Comparison of ENCODE assay signal across 14 mouse cellular contexts in genomic region chr13:51479826-51480225, GRCm38 (mm10).
DNase-seq lines count a peak whose midpoint lies in the region; ATAC-seq and TF ChIP-seq lines count a peak whose summit lies in the region.
"Had no signal": no experiment of that assay in that cellular context is flagged by ENCODE, and none has a peak within 500 bp of the region (broad histone marks: within the 10 kb centered on the region; RNA-seq: fewer than 3 reads in every experiment).

No protein-coding gene starts in this region.

- no peak overlapping the region for H3K4me3 ChIP-seq in kidney, embryonic 16.5 days (ENCODE audit: low read length)
- no peak overlapping the region for H3K4me3 ChIP-seq in hindbrain, embryonic 10.5 days
- no peak overlapping the region for H3K4me3 ChIP-seq in midbrain, embryonic 11.5 days (ENCODE audit: low read depth, low read length)
- no peak overlapping the region for H3K4me3 ChIP-seq in heart, adult 2 months
- H3K4me3 ChIP-seq: layer of hippocampus, adult 2 months; limb, embryonic 15.5 days; myocyte had no signal

- no peaks in the 10 kb centered on the region for H3K4me1 ChIP-seq in kidney, embryonic 16.5 days (ENCODE audit: insufficient read depth, low read length)
- H3K4me1 ChIP-seq in hindbrain, embryonic 10.5 days (replicated peaks) = no peaks in the 10 kb centered on the region
- H3K4me1 ChIP-seq in midbrain, embryonic 11.5 days (ENCODE audit: control insufficient read depth, insufficient read depth, low read length) = no peaks in the 10 kb centered on the region
- H3K4me1 ChIP-seq in heart, adult 2 months (ENCODE audit: control insufficient read depth, insufficient read depth, low read length) = no peaks in the 10 kb centered on the region
- H3K4me1 ChIP-seq: limb, embryonic 15.5 days had no signal

- no peak for ATAC-seq in kidney, embryonic 16.5 days (ENCODE audit: low FRiP score, low TSS enrichment)
- no peak for ATAC-seq in midbrain, embryonic 11.5 days (ENCODE audit: low FRiP score)

- no peaks in the 10 kb centered on the region for H3K27me3 ChIP-seq in kidney, embryonic 16.5 days (ENCODE audit: insufficient read depth, low read length)
- H3K27me3 ChIP-seq in hindbrain, embryonic 10.5 days (ENCODE audit: insufficient read depth, poor library complexity, severe bottlenecking) = no peaks in the 10 kb centered on the region
- H3K27me3 ChIP-seq in midbrain, embryonic 11.5 days (ENCODE audit: control insufficient read depth, insufficient read depth, low read length) = no peaks in the 10 kb centered on the region
- H3K27me3 ChIP-seq in heart, adult 2 months (ENCODE audit: control insufficient read depth, insufficient read depth, low read length) = peaks cover 1% of the 10 kb centered on the region; the same call in 1 of the 2 replicates
- H3K27me3 ChIP-seq: limb, embryonic 15.5 days had no signal

- TF ChIP-seq POLR2A in heart, adult 2 months (IDR thresholded peaks at IDR 0.05; ENCODE audit: insufficient read depth, low read depth, low read length) = no peak

- 66% methylated on average over 11 of the region's 11 CpGs for WGBS in kidney, embryonic 16.5 days
- 89% methylated on average over 11 of the region's 11 CpGs for WGBS in hindbrain, embryonic 10.5 days
- 89% methylated on average over 11 of the region's 11 CpGs for WGBS in midbrain, embryonic 11.5 days
- WGBS in heart, adult 2 months = 77% methylated on average over 11 of the region's 11 CpGs

- no peak for TF ChIP-seq EP300 in heart, adult 2 months (IDR thresholded peaks at IDR 0.05; ENCODE audit: insufficient read depth, low read depth, low read length)

- peak; percentile 67 for DNase-seq in kidney, adult 11 months
- DNase-seq in urinary bladder, postnatal 14 days (ENCODE audit: low spot score) = peak; percentile 4
- no peak for DNase-seq in urinary bladder, postnatal 10 days (ENCODE audit: low spot score)
- DNase-seq in cerebellum, postnatal 10 days = peak; percentile 80 to 86
- DNase-seq in hindbrain, embryonic 10.5 days (ENCODE audit: low spot score) = no peak
- no peak for DNase-seq in midbrain, embryonic 11.5 days (ENCODE audit: low spot score, missing footprints)
- DNase-seq in heart, adult 2 months = no peak
- DNase-seq: heart, postnatal 36 days; lung, postnatal 36 days; retina, postnatal 1 day had no signal

- no peak overlapping the region for H3K9ac ChIP-seq in kidney, embryonic 16.5 days (replicated peaks; ENCODE audit: low read length)
- no peak overlapping the region for H3K9ac ChIP-seq in midbrain, embryonic 11.5 days (ENCODE audit: low read length)
- no peak overlapping the region for H3K9ac ChIP-seq in heart, adult 2 months (ENCODE audit: low read depth, low read length)
- H3K9ac ChIP-seq: limb, embryonic 15.5 days had no signal

- H3K9me3 ChIP-seq in kidney, embryonic 16.5 days (ENCODE audit: low read length) = no peaks in the 10 kb centered on the region
- no peaks in the 10 kb centered on the region for H3K9me3 ChIP-seq in hindbrain, embryonic 10.5 days
- no peaks in the 10 kb centered on the region for H3K9me3 ChIP-seq in midbrain, embryonic 11.5 days (ENCODE audit: control insufficient read depth, low read length)
- H3K9me3 ChIP-seq: limb, embryonic 15.5 days had no signal

- intact Hi-C loops in heart, adult 2 months (cut with DNase I) = no loop called here

- no peak overlapping the region for H3K27ac ChIP-seq in kidney, embryonic 16.5 days (ENCODE audit: low read length)
- H3K27ac ChIP-seq in hindbrain, embryonic 10.5 days = no peak overlapping the region
- H3K27ac ChIP-seq in midbrain, embryonic 11.5 days (ENCODE audit: low read depth, low read length) = no peak overlapping the region
- H3K27ac ChIP-seq in heart, adult 2 months = no peak overlapping the region
- H3K27ac ChIP-seq: layer of hippocampus, adult 2 months; limb, embryonic 15.5 days had no signal

- no peaks in the 10 kb centered on the region for H3K79me2 ChIP-seq in heart, adult 2 months (replicated peaks; ENCODE audit: control insufficient read depth, insufficient read depth, low read length)

- H3K4me2 ChIP-seq in kidney, embryonic 16.5 days (replicated peaks; ENCODE audit: low read depth, low read length) = no peak overlapping the region
- no peak overlapping the region for H3K4me2 ChIP-seq in midbrain, embryonic 11.5 days
- H3K4me2 ChIP-seq: limb, embryonic 15.5 days had no signal

- no peaks in the 10 kb centered on the region for H3K36me3 ChIP-seq in kidney, embryonic 16.5 days (ENCODE audit: insufficient read depth, low read length)
- no peaks in the 10 kb centered on the region for H3K36me3 ChIP-seq in hindbrain, embryonic 10.5 days
- H3K36me3 ChIP-seq in midbrain, embryonic 11.5 days (ENCODE audit: control insufficient read depth, insufficient read depth, low read length) = no peaks in the 10 kb centered on the region
- no peaks in the 10 kb centered on the region for H3K36me3 ChIP-seq in heart, adult 2 months (ENCODE audit: control insufficient read depth, insufficient read depth, low read length)
- H3K36me3 ChIP-seq: limb, embryonic 15.5 days had no signal

- TF ChIP-seq CTCF in heart, adult 2 months (IDR thresholded peaks at IDR 0.05) = no peak

Comparison
In these comparisons a context has a peak if more than half of its experiments do, and no peak if none do; other contexts are left out.
1. DNase-seq: peak in kidney, adult 11 months (single experiment), urinary bladder, postnatal 14 days (single experiment) and cerebellum, postnatal 10 days (2 of 2); none in urinary bladder, postnatal 10 days (single experiment), hindbrain, embryonic 10.5 days (single experiment), midbrain, embryonic 11.5 days (single experiment) and heart, adult 2 months (0 of 2).